Mouse (Mus musculus) A20 (cell line): Measurements from ENCODE around the gene Foxn1.

Experiments
- DNase-seq: peaks from one replicate; pipeline ENCODE4 v3.0.0-alpha.2; 2011; ENCODE audit warnings: low read depth, low spot score

Foxn1 gene

DNA sequence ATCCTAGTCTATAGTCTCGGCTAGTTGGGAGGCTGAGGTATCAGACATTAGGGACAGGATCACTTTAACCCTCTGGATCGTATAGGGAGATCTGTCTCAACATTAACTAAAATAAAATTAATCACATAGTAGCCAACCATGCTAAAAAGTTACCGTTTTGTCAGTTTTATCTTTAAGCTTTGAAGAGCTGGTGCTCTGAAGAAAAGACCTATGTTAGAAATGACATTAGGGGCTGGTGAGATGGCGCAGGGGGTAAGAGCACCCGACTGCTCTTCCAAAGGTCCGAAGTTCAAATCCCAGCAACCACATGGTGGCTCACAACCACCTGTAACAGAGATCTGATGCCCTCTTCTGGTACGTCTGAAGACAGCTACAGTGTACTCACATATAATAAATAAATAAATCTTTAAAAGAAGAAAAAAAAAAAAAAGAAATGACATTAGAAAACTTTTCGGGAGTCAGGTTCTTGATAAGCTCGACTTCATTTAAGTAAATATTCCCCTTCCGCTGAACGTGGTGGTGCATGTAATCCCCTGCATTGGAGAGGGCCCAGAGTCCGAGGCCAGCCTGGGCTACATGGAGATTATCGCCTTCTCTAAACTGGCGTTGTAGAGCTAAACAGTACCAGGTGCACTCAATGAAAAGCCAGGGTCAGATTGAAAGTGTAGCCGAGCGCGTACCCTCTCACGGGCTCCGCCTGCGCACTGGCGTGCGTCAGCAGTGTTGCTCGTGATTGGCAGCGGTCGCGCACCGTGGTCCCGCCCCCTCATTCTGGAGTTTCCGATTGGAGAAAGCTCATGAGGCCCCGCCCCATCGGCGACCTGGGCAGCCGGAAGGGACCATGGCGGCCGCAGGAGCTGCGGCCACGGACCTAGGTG lies 58.5 kb downstream of the Foxn1 start, which contains the start of gene Pigs:
Gene Pigs (plus strand): TSS at position 782 of the 878 bp plus-strand sequence.
- DNase-seq = peak; percentile 98

DNA sequence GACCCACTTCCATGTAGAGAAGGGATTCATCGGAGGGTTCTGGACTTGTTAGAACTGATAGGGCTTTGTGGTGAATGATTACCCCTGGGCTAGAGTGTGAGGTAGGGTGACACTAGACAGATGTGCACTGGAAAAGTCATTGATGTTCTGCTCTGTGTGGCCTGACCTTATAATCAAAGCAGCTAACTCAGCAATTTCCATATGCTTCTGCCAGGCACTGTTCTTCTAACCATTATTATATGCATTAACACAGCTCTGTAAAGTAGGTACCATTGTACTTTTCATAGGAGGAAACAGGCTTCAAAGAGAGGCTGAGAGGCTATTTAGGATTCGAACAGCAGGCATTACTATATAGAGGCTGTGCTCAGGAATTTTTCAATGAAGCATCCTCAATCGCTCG lies 59.1 kb downstream of the Foxn1 start:
- no peak for DNase-seq

DNA sequence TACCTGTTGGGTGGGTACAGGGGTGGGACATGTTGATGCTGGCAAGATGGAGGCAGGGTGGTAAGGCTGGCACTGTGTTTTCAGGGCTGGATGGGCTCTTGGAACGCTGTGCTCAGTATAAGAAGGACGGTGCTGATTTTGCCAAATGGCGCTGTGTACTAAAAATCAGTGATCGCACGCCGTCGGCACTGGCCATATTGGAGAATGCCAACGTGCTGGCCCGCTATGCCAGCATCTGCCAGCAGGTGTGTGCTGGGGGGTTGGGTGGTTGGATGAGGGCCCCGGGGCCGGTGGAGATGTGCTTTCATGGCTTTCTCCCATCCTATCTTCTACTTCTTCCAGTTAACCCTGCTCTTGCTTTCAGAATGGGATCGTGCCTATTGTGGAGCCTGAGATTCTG lies 61.4 kb downstream of the Foxn1 start:
- DNase-seq = no peak

DNA sequence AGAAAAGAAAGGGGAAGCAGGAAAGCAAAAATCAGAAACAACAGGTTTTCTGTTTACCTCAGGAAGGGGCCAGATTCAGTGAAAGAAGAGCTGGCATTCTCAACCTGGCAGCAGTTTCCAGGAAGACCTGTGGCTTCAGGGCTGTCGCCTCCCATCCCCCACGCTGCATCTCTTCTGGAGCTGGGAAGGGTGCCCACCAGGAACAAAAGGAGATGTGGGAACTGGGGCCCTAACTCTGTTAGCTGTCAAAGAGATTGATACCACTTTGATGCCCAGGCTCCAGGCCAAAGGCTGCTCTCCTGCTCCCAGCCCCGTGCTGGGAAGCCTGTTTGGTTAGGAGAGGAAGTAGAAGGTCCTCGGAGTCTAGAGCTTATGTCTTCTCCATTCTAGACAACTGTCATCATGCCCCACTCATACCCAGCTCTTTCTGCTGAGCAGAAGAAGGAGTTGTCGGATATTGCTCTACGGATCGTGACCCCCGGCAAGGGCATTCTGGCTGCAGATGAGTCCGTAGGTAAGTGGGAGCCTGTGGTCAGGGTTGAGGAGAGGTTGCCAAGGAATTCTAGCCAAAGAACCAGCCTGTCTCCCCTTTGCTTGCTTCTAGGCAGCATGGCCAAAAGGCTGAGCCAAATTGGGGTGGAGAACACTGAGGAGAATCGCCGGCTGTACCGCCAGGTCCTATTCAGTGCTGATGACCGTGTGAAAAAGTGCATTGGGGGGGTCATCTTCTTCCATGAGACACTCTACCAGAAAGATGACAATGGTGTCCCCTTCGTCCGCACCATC lies 62.2 kb downstream of the Foxn1 start:
- no peak for DNase-seq

DNA sequence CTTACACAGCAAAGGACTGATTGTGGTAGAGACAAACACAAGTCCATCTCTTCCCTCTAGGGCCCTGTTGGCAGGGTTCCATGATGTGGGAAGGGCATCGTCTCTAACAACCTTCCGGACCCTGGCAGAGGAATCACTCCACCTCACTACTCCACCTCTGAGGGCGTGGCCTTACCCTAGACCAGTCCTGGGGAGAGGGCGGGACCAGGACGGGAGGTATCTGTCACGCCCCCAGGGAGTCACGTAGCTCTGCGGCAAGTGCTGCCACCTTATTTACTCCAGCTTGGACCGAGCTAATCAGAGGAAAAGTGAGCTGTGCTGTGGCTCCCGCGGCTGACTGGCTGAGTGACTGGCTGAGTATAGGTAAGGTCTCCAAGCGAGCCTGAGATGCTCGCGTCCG lies 63.5 kb downstream of the Foxn1 start, which contains the start of gene Aldoc:
Gene Aldoc (plus strand): TSS at position 109 of the 400 bp plus-strand sequence.
- DNase-seq = peak; percentile 96

DNA sequence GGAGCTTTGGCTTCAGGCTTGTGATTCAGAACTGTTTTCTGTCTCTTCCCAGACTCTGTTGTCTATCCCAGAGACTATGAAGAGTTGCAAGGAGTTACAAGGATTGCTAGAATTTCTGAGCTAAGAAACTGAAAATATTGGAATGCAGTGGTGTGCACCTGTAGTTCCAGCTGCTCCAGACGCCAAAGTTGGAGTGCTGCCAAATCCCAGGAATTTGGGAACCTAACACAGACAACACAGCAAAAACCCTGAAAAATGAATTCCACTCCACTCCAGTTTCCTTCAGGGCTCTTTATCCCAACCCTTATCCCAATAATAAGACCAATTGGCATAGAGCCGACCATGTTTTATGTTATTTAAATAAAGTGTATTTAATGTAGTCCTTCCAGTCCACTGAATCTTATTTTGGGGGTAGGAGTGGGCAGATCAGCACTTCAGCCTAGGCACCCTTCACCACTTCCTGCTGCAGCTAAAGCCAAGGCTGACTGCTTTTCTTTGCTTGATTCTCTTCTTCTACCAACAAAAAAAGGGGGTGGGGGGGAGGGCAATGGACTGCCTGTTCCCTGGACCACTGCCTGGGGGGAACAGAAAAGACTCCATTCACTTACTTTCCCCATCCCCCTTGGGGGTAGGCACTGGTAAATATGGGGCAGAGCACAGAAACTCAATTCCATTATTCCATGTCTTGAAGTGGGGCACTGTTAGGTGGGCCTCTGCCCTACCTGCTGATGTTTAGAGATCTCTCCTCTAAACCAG lies 64.1 kb downstream of the Foxn1 start:
- no peak for DNase-seq

DNA sequence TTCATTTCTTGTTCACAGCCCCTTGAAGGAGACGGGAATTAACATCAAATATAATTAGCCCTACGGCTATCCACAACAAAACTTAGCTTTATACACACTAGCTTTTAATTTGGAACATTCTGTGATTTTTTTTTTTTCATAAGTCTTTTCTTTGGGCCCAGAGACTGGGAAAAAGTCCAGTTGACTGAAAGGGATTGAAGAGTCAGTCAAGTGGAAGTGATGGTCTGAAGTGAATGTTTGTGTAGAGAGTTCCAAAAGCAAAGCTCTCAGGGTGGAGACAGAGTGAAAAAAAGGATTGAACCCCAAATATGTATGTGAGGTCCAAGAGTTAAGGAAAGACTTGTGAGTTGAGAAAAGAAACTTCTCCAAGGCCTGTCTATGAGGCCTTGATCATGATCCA lies 67.9 kb downstream of the Foxn1 start:
- no peak for DNase-seq

DNA sequence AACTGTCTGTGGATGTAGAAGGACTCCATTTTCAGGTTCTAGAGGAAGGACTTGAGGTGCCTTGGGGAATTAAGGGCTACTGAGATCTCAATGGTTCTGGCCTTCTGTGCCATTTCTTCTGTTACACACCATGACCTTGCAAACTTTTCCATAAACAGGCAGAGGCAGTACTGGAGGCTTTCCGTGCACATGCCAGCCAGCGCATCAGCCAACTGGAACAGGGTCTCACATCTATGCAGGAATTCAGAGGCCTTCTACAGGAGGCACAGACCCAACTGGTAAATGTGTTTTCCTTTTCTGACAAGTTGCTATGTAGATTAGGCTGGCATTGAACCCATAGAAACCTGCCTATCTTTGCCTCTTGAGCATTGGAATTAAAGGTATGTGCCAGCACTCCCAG lies 72.7 kb downstream of the Foxn1 start:
- no peak for DNase-seq

DNA sequence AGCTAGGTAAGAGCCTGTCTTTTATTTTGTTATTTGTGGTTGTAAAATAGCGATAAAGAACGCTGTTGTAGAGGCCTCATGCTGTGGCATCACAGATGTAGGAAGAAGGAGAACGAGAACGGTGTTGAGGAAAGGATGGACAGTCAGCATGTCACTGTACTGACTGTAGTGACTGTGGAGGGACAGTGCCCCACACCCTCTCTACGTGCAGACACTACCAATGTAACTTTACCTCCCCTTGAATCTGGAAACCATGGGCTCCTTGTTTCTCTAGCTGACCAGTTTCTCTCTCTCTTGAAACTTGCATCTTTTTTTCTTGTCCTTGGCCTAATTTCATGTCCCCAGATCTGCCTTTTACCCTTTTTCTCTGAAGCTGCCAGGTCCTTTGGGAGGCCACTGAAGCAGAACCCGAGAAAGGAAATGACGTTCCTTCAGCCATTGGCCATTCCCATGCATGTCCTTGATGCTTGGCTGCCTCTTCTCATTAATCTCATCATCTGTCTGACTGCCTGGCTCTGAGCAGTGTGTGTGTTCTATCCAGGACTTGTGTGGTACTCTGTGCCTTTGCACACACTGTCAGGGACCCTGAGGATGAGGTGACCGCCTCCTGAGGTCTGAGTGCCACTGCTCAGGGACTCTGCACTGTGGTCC lies 75.4 kb downstream of the Foxn1 start:
- no peak for DNase-seq
